Mouse (Mus musculus): ENCODE measurements around the gene Tmcc1. TPM values are rescaled to one million over a fixed set of nuclear protein-coding genes. Genes with fewer than 3 reads are reported as not detected.

Tmcc1 gene
- total RNA-seq, 2 experiments from 2014 or later: 9.1 to 9.8 TPM

- ATAC-seq (replicated peaks; ENCODE audit: low FRiP score, low TSS enrichment, poor library complexity, severe bottlenecking): no peak
Measured at GRCm38 (mm10) chr6:115998758-115999157, 194.5 kb downstream of the Tmcc1 start.

GRCm38 (mm10) chr6:115997726-115998311 lies 195.5 kb downstream of the Tmcc1 start:
- no peak for ATAC-seq (replicated peaks; ENCODE audit: low FRiP score, low TSS enrichment, poor library complexity, severe bottlenecking)

GRCm38 (mm10) chr6:115996171-115996851 lies 197.0 kb downstream of the Tmcc1 start:
- no peak for ATAC-seq (replicated peaks; ENCODE audit: low FRiP score, low TSS enrichment, poor library complexity, severe bottlenecking)

GRCm38 (mm10) chr6:115995531-115995941 lies 197.8 kb downstream of the Tmcc1 start:
- no peak for ATAC-seq (replicated peaks; ENCODE audit: low FRiP score, low TSS enrichment, poor library complexity, severe bottlenecking)

- peak; percentile 73 for ATAC-seq (replicated peaks; ENCODE audit: low FRiP score, low TSS enrichment, poor library complexity, severe bottlenecking)
Measured at GRCm38 (mm10) chr6:115994877-115995520, 198.3 kb downstream of the Tmcc1 start, which contains the start of gene Plxnd1. Plxnd1 (minus strand) TSS chr6:115995005.

GRCm38 (mm10) chr6:115994146-115994876 lies 199.0 kb downstream of the Tmcc1 start:
- no peak for ATAC-seq (replicated peaks; ENCODE audit: low FRiP score, low TSS enrichment, poor library complexity, severe bottlenecking)

GRCm38 (mm10) chr6:115993463-115994145 lies 199.7 kb downstream of the Tmcc1 start:
- no peak for ATAC-seq (replicated peaks; ENCODE audit: low FRiP score, low TSS enrichment, poor library complexity, severe bottlenecking)

GRCm38 (mm10) chr6:115992981-115993380 lies 200.3 kb downstream of the Tmcc1 start:
- ATAC-seq (replicated peaks; ENCODE audit: low FRiP score, low TSS enrichment, poor library complexity, severe bottlenecking): no peak

GRCm38 (mm10) chr6:115991881-115992620 lies 201.2 kb downstream of the Tmcc1 start:
- no peak for ATAC-seq (replicated peaks; ENCODE audit: low FRiP score, low TSS enrichment, poor library complexity, severe bottlenecking)

GRCm38 (mm10) chr6:115991108-115991880 lies 202.0 kb downstream of the Tmcc1 start:
- ATAC-seq (replicated peaks; ENCODE audit: low FRiP score, low TSS enrichment, poor library complexity, severe bottlenecking): no peak

- no peak for ATAC-seq (replicated peaks; ENCODE audit: low FRiP score, low TSS enrichment, poor library complexity, severe bottlenecking)
Measured at GRCm38 (mm10) chr6:115990479-115990878, 202.8 kb downstream of the Tmcc1 start.

GRCm38 (mm10) chr6:115990056-115990455 lies 203.2 kb downstream of the Tmcc1 start:
- ATAC-seq (replicated peaks; ENCODE audit: low FRiP score, low TSS enrichment, poor library complexity, severe bottlenecking): no peak

- no peak for ATAC-seq (replicated peaks; ENCODE audit: low FRiP score, low TSS enrichment, poor library complexity, severe bottlenecking)
Measured at GRCm38 (mm10) chr6:115989607-115990006, 203.7 kb downstream of the Tmcc1 start.

- ATAC-seq (replicated peaks; ENCODE audit: low FRiP score, low TSS enrichment, poor library complexity, severe bottlenecking): no peak
Measured at GRCm38 (mm10) chr6:115989032-115989431, 204.3 kb downstream of the Tmcc1 start.

- ATAC-seq (replicated peaks; ENCODE audit: low FRiP score, low TSS enrichment, poor library complexity, severe bottlenecking): no peak
Measured at GRCm38 (mm10) chr6:115987096-115987747, 206.1 kb downstream of the Tmcc1 start.

- ATAC-seq (replicated peaks; ENCODE audit: low FRiP score, low TSS enrichment, poor library complexity, severe bottlenecking): no peak
Measured at GRCm38 (mm10) chr6:115986472-115987095, 206.7 kb downstream of the Tmcc1 start.

GRCm38 (mm10) chr6:115985622-115986021 lies 207.7 kb downstream of the Tmcc1 start:
- no peak for ATAC-seq (replicated peaks; ENCODE audit: low FRiP score, low TSS enrichment, poor library complexity, severe bottlenecking)
